Mouse (Mus musculus) lung, postnatal 25 days (tissue): ENCODE measurements around the gene Fndc5.

ENCODE experiments used
- DNase-seq: peaks from one replicate; pipeline ENCODE4 v3.0.0; 2022; ENCODE audit warnings: low spot score

The Fndc5 gene

DNA sequence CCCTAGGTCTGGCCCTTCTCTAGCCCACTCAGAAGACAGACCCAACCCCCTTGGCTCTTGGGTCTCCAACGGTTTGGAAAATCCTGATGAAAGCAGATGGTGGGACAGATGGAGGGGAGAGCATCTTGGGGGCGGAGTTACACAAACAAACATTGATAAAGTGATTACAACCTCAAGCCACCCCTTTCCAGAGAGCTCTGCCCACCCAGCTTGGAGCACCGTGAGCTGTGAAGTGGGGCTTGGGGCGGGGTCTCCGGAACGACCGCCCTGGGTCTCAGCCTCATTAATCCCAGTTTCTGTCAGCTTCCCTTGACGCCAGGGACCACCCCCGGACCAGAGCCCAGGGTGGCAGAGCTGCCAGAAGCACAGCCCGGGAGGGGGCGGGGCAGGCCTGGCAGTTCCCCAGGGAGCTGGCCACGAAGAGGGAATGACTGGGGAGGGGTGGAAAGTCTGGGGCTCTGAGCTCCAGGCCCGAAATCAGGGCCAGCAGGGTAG, 12.1 kb upstream of the Fndc5 start:
- no peak for DNase-seq

GRCm38 (mm10) chr4:129125736-129126451, 10.9 kb upstream of the Fndc5 start:
- DNase-seq, result peak; percentile 25

- DNase-seq, result no peak
These were observed 8.0 kb upstream of the Fndc5 start for GRCm38 (mm10) chr4:129128582-129129338.

GRCm38 (mm10) chr4:129129387-129129786, 7.4 kb upstream of the Fndc5 start:
- DNase-seq, result no peak

- no peak for DNase-seq
These were observed 6.7 kb upstream of the Fndc5 start for GRCm38 (mm10) chr4:129130149-129130548.

DNA sequence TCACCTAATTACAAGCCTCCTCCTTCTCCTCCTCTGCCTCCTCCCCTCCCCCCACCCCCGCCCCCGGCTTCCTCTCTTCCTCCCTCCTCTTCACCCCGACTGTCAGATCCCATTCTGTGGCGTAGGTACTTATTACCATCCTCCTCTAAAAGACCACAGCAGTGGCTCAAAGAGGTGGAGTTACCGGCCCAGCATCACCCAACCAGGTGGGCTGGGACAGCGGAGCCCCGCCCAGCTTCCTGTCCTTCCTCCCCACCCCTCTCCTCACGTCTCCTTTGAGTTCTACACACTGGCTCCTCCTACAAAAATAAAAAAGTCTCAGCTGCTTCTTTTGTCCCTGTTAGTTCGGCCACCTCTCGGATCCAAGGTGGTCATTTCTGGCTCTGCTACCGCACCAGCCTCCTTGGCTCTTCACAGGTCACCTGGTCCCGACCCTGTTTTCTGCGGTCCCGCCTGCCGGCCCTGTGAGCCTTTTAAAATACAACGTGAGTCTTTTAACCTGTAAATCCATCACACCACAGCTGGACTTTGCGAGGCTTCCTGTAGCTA, 6.0 kb upstream of the Fndc5 start:
- peak; percentile 41 for DNase-seq

GRCm38 (mm10) chr4:129134799-129135585, 1.8 kb upstream of the Fndc5 start:
- peak; percentile 62 for DNase-seq

DNA sequence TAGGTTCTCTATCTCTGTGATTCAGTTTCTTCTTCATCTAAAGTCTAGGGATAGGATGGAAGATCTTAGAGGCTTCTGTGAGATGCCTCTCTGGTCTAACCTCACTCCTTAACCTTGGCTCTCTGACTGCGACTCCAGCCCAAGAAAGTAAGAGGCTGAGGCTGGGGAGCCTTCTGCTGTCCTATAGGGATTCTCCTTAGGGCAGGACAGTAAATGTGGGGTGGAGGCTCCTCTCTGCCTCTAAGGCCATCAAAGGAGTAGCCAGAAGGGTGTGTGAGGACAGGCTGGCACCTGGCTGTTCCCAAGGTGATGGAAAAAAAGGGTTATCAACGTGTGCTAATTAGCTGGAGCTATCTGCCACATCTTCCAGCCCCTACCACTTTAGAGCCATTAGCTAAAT, 1.2 kb upstream of the Fndc5 start:
- DNase-seq, result no peak

DNA sequence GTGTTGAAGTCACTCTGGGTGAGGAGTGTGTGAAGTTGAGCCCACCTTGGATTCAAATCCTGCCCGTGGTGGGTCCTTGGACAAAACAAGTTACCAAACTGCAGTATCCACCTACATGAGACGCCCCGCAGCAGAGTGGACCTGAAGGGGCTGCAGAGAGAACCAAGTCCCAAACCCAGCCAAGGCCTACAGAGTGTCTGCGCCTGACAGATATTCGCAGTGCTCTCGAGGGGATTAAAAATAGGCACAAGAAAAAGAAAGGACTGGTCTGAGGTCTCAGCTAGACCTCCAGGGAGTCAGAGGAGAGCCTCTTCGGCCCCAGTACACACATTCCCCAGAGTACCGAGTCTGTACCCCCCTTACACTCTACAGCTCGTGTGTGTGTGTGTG, 615 bp upstream of the Fndc5 start:
- no peak for DNase-seq

- no peak for DNase-seq
These were observed 858 bp downstream of the Fndc5 start for GRCm38 (mm10) chr4:129137392-129138321.

- no peak for DNase-seq
These were observed 2.8 kb downstream of the Fndc5 start for GRCm38 (mm10) chr4:129139642-129140041.

DNA sequence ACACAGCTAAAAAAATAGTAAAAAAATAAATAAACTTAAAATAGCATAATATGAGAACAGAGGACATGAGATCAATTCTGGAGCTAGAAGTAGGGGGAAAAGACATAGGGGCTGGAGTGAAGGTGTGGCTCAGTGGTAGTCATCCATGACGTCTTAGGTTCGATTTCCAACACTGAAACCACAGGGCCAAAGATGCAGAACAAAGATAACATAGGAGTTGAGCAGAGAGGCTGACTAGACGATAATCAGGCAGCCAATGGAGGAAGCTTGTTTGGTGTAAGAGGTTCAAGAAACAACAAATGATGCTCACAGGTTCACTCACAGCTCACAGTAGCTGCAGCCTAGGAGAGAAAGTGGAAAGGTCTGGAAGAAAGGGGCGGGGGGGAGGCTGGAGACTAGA, 4.0 kb downstream of the Fndc5 start:
- no peak for DNase-seq

- no peak for DNase-seq
These were observed 5.0 kb downstream of the Fndc5 start for GRCm38 (mm10) chr4:129141560-129142438.

DNA sequence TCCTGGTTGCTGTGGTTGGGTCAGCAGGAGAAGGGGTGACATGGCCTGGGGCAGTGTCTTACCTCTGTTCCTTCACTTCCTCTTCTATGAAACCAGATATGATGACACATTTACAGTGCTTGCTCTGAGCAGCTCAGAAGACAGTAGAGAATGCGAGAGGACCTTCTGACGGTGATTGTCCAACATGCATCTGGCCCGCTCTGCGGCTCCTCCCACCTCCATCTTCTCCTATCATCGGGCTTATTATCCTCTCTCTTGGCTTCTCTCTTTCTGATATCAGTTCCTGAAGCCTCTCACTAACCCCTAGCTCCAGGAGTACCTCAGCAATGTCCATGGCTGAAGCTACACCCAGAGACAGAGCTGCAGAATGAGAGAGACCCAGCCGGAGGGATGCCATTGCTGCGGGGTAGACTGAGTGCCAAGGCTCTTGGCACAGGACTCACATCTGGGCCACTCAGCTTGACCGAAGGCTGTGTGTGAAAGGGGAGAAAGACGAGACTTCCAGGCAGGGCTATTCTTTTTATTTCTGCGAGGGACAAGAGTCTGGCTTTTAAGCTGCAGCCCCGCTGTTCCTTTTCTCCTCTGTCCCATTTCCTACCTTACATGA, 5.7 kb downstream of the Fndc5 start:
- DNase-seq, result no peak

DNA sequence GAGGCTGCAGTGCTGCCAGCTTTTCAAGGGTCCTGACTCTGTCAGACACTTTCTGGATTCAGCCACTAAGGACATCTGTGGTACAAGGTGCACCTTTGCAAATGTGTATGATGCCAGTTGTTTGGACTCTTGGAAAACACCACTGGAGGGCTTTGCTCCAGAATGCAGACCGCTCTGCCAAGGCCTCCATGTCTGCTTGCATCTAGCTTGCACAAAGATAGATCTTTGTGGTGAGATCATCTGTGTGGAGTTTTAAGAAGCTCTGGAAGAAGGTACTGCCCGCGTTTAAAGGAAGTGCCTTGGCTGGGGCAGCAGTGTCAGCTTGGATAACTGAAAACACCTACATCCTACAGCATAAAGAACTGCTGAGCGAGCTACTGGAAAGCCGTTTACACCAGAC, 6.7 kb downstream of the Fndc5 start:
- no peak for DNase-seq

- no peak for DNase-seq
These were observed 7.9 kb downstream of the Fndc5 start for GRCm38 (mm10) chr4:129144401-129145367.

DNA sequence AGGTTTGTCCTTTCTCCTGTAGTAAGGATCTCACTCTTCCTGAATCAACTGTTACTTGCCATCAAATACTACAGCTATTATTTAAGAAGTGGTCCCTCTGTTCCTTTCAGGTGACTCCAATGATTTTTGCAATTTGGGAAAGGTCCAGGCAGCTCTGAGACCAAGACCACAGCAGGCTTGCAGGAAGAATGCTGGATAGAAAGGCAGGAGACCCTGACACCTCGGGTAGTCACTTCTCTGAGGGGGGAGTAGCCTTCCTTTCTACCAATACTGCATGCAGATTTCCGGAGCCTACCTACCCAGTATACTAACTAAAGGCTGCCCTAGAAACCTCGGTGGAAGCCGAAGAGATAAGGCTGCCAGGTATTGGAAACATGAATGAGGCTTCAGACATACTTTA, 8.6 kb downstream of the Fndc5 start:
- DNase-seq, result no peak

DNA sequence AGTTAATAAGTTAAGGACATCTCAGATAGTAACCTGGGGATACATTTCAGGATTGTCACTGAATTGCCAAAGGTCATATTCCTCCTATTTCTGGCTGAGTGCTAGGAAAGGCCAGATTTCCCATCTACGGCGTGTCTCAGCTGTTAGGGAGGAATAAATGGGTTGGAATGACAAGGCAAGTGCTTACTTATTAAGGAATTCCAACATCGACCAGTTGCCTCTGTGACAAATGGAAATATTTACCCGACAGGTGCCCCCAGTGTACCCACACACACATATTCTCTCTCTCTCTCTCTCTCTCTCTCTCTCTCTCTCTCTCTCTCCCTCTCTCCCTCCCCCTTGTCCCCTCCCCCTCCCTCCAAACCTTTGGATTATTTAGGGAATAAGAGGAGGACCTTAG, 9.1 kb downstream of the Fndc5 start:
- DNase-seq, result no peak

GRCm38 (mm10) chr4:129146392-129146791, 9.6 kb downstream of the Fndc5 start:
- DNase-seq, result no peak
